In genomic region chr7:17149931-17150330, GRCm38 (mm10) we compare ENCODE assay signal across 23 mouse cellular contexts. TPM values are rescaled to one million over a fixed set of nuclear protein-coding genes. Genes with fewer than 3 reads are reported as not detected.
A peak's percentile ranks its signal among the peaks of the same experiment; 100 is the strongest.
DNase-seq lines count a peak whose midpoint lies in the region; ATAC-seq and TF ChIP-seq lines count a peak whose summit lies in the region.
"Had no signal": no experiment of that assay in that cellular context is flagged by ENCODE, and none has a peak within 500 bp of the region (broad histone marks: within the 10 kb centered on the region; RNA-seq: fewer than 3 reads in every experiment).

Gene Ceacam3 (plus strand): TSS chr7:17150282.

- no peak for TF ChIP-seq POLR2A in heart, adult 2 months (IDR thresholded peaks at IDR 0.05; ENCODE audit: insufficient read depth, low read depth, low read length)

- TF ChIP-seq CTCF in G1E (IDR thresholded peaks at IDR 0.05; ENCODE audit: low read depth, low read length): no peak
- no peak for TF ChIP-seq CTCF in heart, adult 2 months (IDR thresholded peaks at IDR 0.05)

- no peaks in the 10 kb centered on the region for H3K36me3 ChIP-seq in G1E (replicated peaks)
- no peaks in the 10 kb centered on the region for H3K36me3 ChIP-seq in heart, adult 2 months (ENCODE audit: control insufficient read depth, insufficient read depth, low read length)

- H3K27ac ChIP-seq in heart, adult 2 months: no peak within 1 kb of the TSS

- no peaks in the 10 kb centered on the region for H3K27me3 ChIP-seq in G1E (ENCODE audit: insufficient read depth, low read length)
- no peaks in the 10 kb centered on the region for H3K27me3 ChIP-seq in heart, adult 2 months (ENCODE audit: control insufficient read depth, insufficient read depth, low read length)
- H3K27me3 ChIP-seq: Patski had no signal

- peak; percentile 42 for DNase-seq in G1E (ENCODE audit: low spot score)
- DNase-seq in heart, adult 2 months: no peak
- DNase-seq: adrenal gland, adult 2 months; adrenal gland, adult 8-10 months; adrenal gland, postnatal 10 days; adrenal gland, postnatal 14 days; adrenal gland, postnatal 25 days; adrenal gland, postnatal 36 days; B cell, adult 2 months; cerebellum, adult 11 months; cerebellum, adult 11-12 months; cerebellum, adult 18-20 months; cerebellum, adult 2 months; cerebellum, adult 8-10 months had no signal

- peak within 1 kb of the TSS; percentile 57; the same call in 1 of the 2 replicates for H3K4me3 ChIP-seq in G1E (ENCODE audit: low read depth, low read length)
- no peak within 1 kb of the TSS for H3K4me3 ChIP-seq in heart, adult 2 months

- WGBS in heart, adult 2 months: 68% methylated on average over 2 of the region's 2 CpGs

- H3K79me2 ChIP-seq in heart, adult 2 months (replicated peaks; ENCODE audit: control insufficient read depth, insufficient read depth, low read length): no peaks in the 10 kb centered on the region

- TF ChIP-seq EP300 in heart, adult 2 months (IDR thresholded peaks at IDR 0.05; ENCODE audit: insufficient read depth, low read depth, low read length): no peak

- peaks cover 62% of the 10 kb centered on the region for H3K4me1 ChIP-seq in G1E (ENCODE audit: insufficient read depth, low read depth, low read length)
- no peaks in the 10 kb centered on the region for H3K4me1 ChIP-seq in heart, adult 2 months (ENCODE audit: control insufficient read depth, insufficient read depth, low read length)

- H3K9me3 ChIP-seq in G1E (replicated peaks): no peaks in the 10 kb centered on the region

- peak; percentile 89 for ATAC-seq in G1E (ENCODE audit: extremely low read depth, insufficient number of reproducible peaks, low FRiP score, poor library complexity, severe bottlenecking)
- ATAC-seq: activated CD4-positive, CD25-positive, alpha-beta regulatory T cell, adult 4 months; CD4-positive, CD25-positive, alpha-beta regulatory T cell, adult 4 months; Patski had no signal

- intact Hi-C loops in heart, adult 2 months (cut with DNase I): no loop called here

- no peak within 1 kb of the TSS for H3K9ac ChIP-seq in heart, adult 2 months (ENCODE audit: low read depth, low read length)

RNA-seq across cellular contexts. Expression of gene Ceacam3, which starts in this region (rescaled TPM):
- total RNA-seq in G1E (2014; fragmentation: Nextera tagmentation) (not detected in 2 replicates), G1E (2017) (0.29 and 0.44 TPM in 2 replicates)
- polyA plus RNA-seq in G1E (2012): 0.02 TPM in 1 of 2 replicates, not detected in the other
- not detected for total RNA-seq in heart, adult 2 months (2021)
- not detected in 2 replicates for polyA plus RNA-seq in heart, adult 2 months (2012; rRNA removed)
- total RNA-seq: adrenal gland, adult 18-20 months; adrenal gland, adult 2 months; adrenal gland, adult 8-10 months; adrenal gland, postnatal 10 days; adrenal gland, postnatal 14 days; adrenal gland, postnatal 25 days; adrenal gland, postnatal 36 days; adrenal gland, postnatal 4 days; CH12.LX; ES-E14; MEL had no signal
- polyA plus RNA-seq: activated CD4-positive, CD25-positive, alpha-beta regulatory T cell, adult 4 months; adrenal gland, adult 2 months; C2C12; CD4-positive, CD25-positive, alpha-beta regulatory T cell, adult 4 months; Patski had no signal

Comparison
In these comparisons a context has a peak if more than half of its experiments do, and no peak if none do; other contexts are left out.
1. Peak in DNase-seq, ATAC-seq and H3K4me3 ChIP-seq in G1E; RNA of the gene not detected or under 1 TPM.